Mouse (Mus musculus): ENCODE results near the gene Gm8251. TPM values are rescaled to one million over a fixed set of nuclear protein-coding genes. Genes with fewer than 3 reads are reported as not detected.
"Not testable (repeated sequence)": the region's sequence is repeated elsewhere in the genome, so short reads cannot be mapped to it uniquely, and the experiment has no call there.

Gene Gm8251
- polyA plus RNA-seq, 1 experiment from 2014 or later = 0.14 TPM

GRCm38 (mm10) chr1:44046556-44046955 is 15.2 kb downstream of the Gm8251 start:
- no peak for TF ChIP-seq CTCF (IDR thresholded peaks at IDR 0.05; ENCODE audit: low read depth)
- H3K9me3 ChIP-seq (ENCODE audit: low read depth, low read length) = no peaks in the 10 kb centered on the region
- H3K27me3 ChIP-seq (ENCODE audit: insufficient read depth, low read length) = no peaks in the 10 kb centered on the region
- DNase-seq (peak; percentile 46), ATAC-seq (ENCODE audit: insufficient read depth) (0 out of 2 replicates have a peak, but pooled peaks have one; percentile 21)
- WGBS = 48% methylated on average over 2 of the region's 2 CpGs
- H3K4me1 ChIP-seq (ENCODE audit: insufficient read depth) = no peaks in the 10 kb centered on the region
- H3K27ac ChIP-seq (ENCODE audit: low read depth) = no peak overlapping the region
- no peak overlapping the region for H3K4me2 ChIP-seq
- H3K4me3 ChIP-seq (ENCODE audit: low read depth, low read length) = no peak overlapping the region
- H3K36me3 ChIP-seq (ENCODE audit: insufficient read depth) = no peaks in the 10 kb centered on the region
- no peak overlapping the region for H3K9ac ChIP-seq

- H3K27me3 ChIP-seq (ENCODE audit: insufficient read depth, low read length); H3K36me3 ChIP-seq (ENCODE audit: insufficient read depth); H3K4me2 ChIP-seq; ATAC-seq (ENCODE audit: insufficient read depth); H3K27ac ChIP-seq (ENCODE audit: low read depth); H3K4me3 ChIP-seq (ENCODE audit: low read depth, low read length); H3K4me1 ChIP-seq (ENCODE audit: insufficient read depth); H3K9me3 ChIP-seq (ENCODE audit: low read depth, low read length); DNase-seq; H3K9ac ChIP-seq: not testable (repeated sequence)
- WGBS = 76% methylated on average over 5 of the region's 5 CpGs
Measured at GRCm38 (mm10) chr1:44045689-44046088, 16.0 kb downstream of the Gm8251 start.

GRCm38 (mm10) chr1:44042555-44042915 is 19.2 kb downstream of the Gm8251 start:
- H3K36me3 ChIP-seq (ENCODE audit: insufficient read depth) = no peaks in the 10 kb centered on the region
- DNase-seq (peak; percentile 4), ATAC-seq (ENCODE audit: insufficient read depth) (peak; percentile 64; the same call in 1 of the 2 replicates)
- whole genome bisulfite sequencing = 3% methylated on average over 6 of the region's 6 CpGs
- H3K27ac ChIP-seq (ENCODE audit: low read depth) = no peak overlapping the region
- no peaks in the 10 kb centered on the region for H3K9me3 ChIP-seq (ENCODE audit: low read depth, low read length)
- peak overlapping the region; percentile 41 for H3K4me3 ChIP-seq (ENCODE audit: low read depth, low read length)
- H3K4me2 ChIP-seq = peak overlapping the region; percentile 72
- peak overlapping the region; percentile 53 for H3K9ac ChIP-seq
- no peak for TF ChIP-seq CTCF (IDR thresholded peaks at IDR 0.05; ENCODE audit: low read depth)
- no peaks in the 10 kb centered on the region for H3K4me1 ChIP-seq (ENCODE audit: insufficient read depth)
- H3K27me3 ChIP-seq (ENCODE audit: insufficient read depth, low read length) = no peaks in the 10 kb centered on the region

GRCm38 (mm10) chr1:44041797-44042554 is 19.8 kb downstream of the Gm8251 start:
- H3K9ac ChIP-seq = peak overlapping the region; percentile 53
- H3K27me3 ChIP-seq (ENCODE audit: insufficient read depth, low read length) = no peaks in the 10 kb centered on the region
- H3K4me2 ChIP-seq = peak overlapping the region; percentile 72
- peak; percentile 92 for DNase-seq
- no peak overlapping the region for H3K27ac ChIP-seq (ENCODE audit: low read depth)
- peak overlapping the region; percentile 41 for H3K4me3 ChIP-seq (ENCODE audit: low read depth, low read length)
- H3K9me3 ChIP-seq (ENCODE audit: low read depth, low read length) = no peaks in the 10 kb centered on the region
- H3K36me3 ChIP-seq (ENCODE audit: insufficient read depth) = no peaks in the 10 kb centered on the region
- H3K4me1 ChIP-seq (ENCODE audit: insufficient read depth) = no peaks in the 10 kb centered on the region
- TF ChIP-seq CTCF (IDR thresholded peaks at IDR 0.05; ENCODE audit: low read depth) = peak; percentile 87
- 1% methylated on average over 17 of the region's 17 CpGs for WGBS
- ATAC-seq (ENCODE audit: insufficient read depth) = peak; percentile 72

GRCm38 (mm10) chr1:44032948-44033347 is 28.8 kb downstream of the Gm8251 start:
- WGBS = 75% methylated on average over 5 of the region's 5 CpGs
- Histone ChIP-seq H3K4me2 (no peak overlapping the region), H3K27ac (ENCODE audit: low read depth) (no peak overlapping the region), H3K36me3 (ENCODE audit: insufficient read depth) (no peaks in the 10 kb centered on the region), H3K27me3 (ENCODE audit: insufficient read depth, low read length) (no peaks in the 10 kb centered on the region), H3K9ac (no peak overlapping the region), H3K9me3 (ENCODE audit: low read depth, low read length) (no peaks in the 10 kb centered on the region), H3K4me1 (ENCODE audit: insufficient read depth) (no peaks in the 10 kb centered on the region), H3K4me3 (ENCODE audit: low read depth, low read length) (no peak overlapping the region)
- DNase-seq = no peak
- TF ChIP-seq CTCF (IDR thresholded peaks at IDR 0.05; ENCODE audit: low read depth) = no peak
- ATAC-seq (ENCODE audit: insufficient read depth) = no peak

- TF ChIP-seq CTCF (IDR thresholded peaks at IDR 0.05; ENCODE audit: low read depth) = no peak
- DNase-seq = no peak
- no peak overlapping the region for H3K4me2 ChIP-seq
- no peak overlapping the region for H3K9ac ChIP-seq
- no peaks in the 10 kb centered on the region for H3K9me3 ChIP-seq (ENCODE audit: low read depth, low read length)
- H3K4me1 ChIP-seq (ENCODE audit: insufficient read depth) = no peaks in the 10 kb centered on the region
- H3K27ac ChIP-seq (ENCODE audit: low read depth) = no peak overlapping the region
- no peak overlapping the region for H3K4me3 ChIP-seq (ENCODE audit: low read depth, low read length)
- no peak for ATAC-seq (ENCODE audit: insufficient read depth)
- 65% methylated on average over 2 of the region's 2 CpGs for WGBS
- H3K36me3 ChIP-seq (ENCODE audit: insufficient read depth) = no peaks in the 10 kb centered on the region
- no peaks in the 10 kb centered on the region for H3K27me3 ChIP-seq (ENCODE audit: insufficient read depth, low read length)
Measured at GRCm38 (mm10) chr1:44032213-44032612, 29.5 kb downstream of the Gm8251 start.

GRCm38 (mm10) chr1:44027651-44028050 is 34.1 kb downstream of the Gm8251 start:
- no peak for ATAC-seq (ENCODE audit: insufficient read depth)
- Histone ChIP-seq H3K9me3 (ENCODE audit: low read depth, low read length) (no peaks in the 10 kb centered on the region), H3K36me3 (ENCODE audit: insufficient read depth) (no peaks in the 10 kb centered on the region), H3K27me3 (ENCODE audit: insufficient read depth, low read length) (no peaks in the 10 kb centered on the region), H3K4me2 (no peak overlapping the region), H3K4me1 (ENCODE audit: insufficient read depth) (no peaks in the 10 kb centered on the region), H3K9ac (no peak overlapping the region), H3K4me3 (ENCODE audit: low read depth, low read length) (no peak overlapping the region), H3K27ac (ENCODE audit: low read depth) (no peak overlapping the region)
- WGBS = 77% methylated on average over 1 of the region's 1 CpGs
- TF ChIP-seq CTCF (IDR thresholded peaks at IDR 0.05; ENCODE audit: low read depth) = no peak
- no peak for DNase-seq

All from lung, embryonic 14.5 days (tissue).